Mouse (Mus musculus): ENCODE measurements around the gene Nxt2.
"Not testable (repeated sequence)": the region's sequence is repeated elsewhere in the genome, so short reads cannot be mapped to it uniquely, and the experiment has no call there.

Nxt2 gene

GRCm38 (mm10) chrX:142226542-142226941 lies at the start of gene Nxt2:
Gene Nxt2, plus strand, starts transcription at chrX:142226770.
- DNase-seq (ENCODE audit: low spot score in 2 of 2), result no peak

GRCm38 (mm10) chrX:142176981-142177380 lies 49.6 kb upstream of the Nxt2 start:
- no peak for DNase-seq (ENCODE audit: low spot score in 2 of 2)

- no peak for DNase-seq (ENCODE audit: low spot score in 2 of 2)
These were observed 44.5 kb upstream of the Nxt2 start for GRCm38 (mm10) chrX:142182026-142182425.

- DNase-seq (ENCODE audit: low spot score in 2 of 2), result no peak
These were observed 37.4 kb upstream of the Nxt2 start for GRCm38 (mm10) chrX:142189023-142189703.

- DNase-seq (ENCODE audit: low spot score in 2 of 2), result no peak
These were observed 36.2 kb upstream of the Nxt2 start for GRCm38 (mm10) chrX:142190355-142190754.

- no peak for DNase-seq (ENCODE audit: low spot score in 2 of 2)
These were observed 32.1 kb upstream of the Nxt2 start for GRCm38 (mm10) chrX:142194420-142194819.

- no peak for DNase-seq (ENCODE audit: low spot score in 2 of 2)
These were observed 31.0 kb upstream of the Nxt2 start for GRCm38 (mm10) chrX:142195551-142195950.

- no peak for DNase-seq (ENCODE audit: low spot score in 2 of 2)
These were observed 29.7 kb upstream of the Nxt2 start, which contains the start of gene Gucy2f for GRCm38 (mm10) chrX:142196831-142197230. Gene Gucy2f, minus strand, starts transcription at chrX:142196931.

GRCm38 (mm10) chrX:142200295-142200694 lies 26.3 kb upstream of the Nxt2 start:
- DNase-seq (ENCODE audit: low spot score in 2 of 2), result no peak

- peak in 1 of 2 experiments; percentile 4 for DNase-seq (ENCODE audit: low spot score in 2 of 2)
These were observed 956 bp downstream of the Nxt2 start for GRCm38 (mm10) chrX:142227398-142228054.

GRCm38 (mm10) chrX:142228055-142228768 lies 1.6 kb downstream of the Nxt2 start:
- peak; percentile 32 to 34 for DNase-seq (ENCODE audit: low spot score in 2 of 2)

- no peak for DNase-seq (ENCODE audit: low spot score in 2 of 2)
These were observed 2.2 kb downstream of the Nxt2 start for GRCm38 (mm10) chrX:142228769-142229158.

GRCm38 (mm10) chrX:142236146-142236545 lies 9.6 kb downstream of the Nxt2 start:
- not testable (repeated sequence) for DNase-seq (ENCODE audit: low spot score in 2 of 2)

GRCm38 (mm10) chrX:142237101-142237500 lies 10.5 kb downstream of the Nxt2 start:
- no peak for DNase-seq (ENCODE audit: low spot score in 2 of 2)

- no peak for DNase-seq (ENCODE audit: low spot score in 2 of 2)
These were observed 19.2 kb downstream of the Nxt2 start for GRCm38 (mm10) chrX:142245682-142246327.

GRCm38 (mm10) chrX:142250008-142250736 lies 23.6 kb downstream of the Nxt2 start:
- DNase-seq (ENCODE audit: low spot score in 2 of 2), result no peak

GRCm38 (mm10) chrX:142276031-142276430 lies 49.5 kb downstream of the Nxt2 start:
- DNase-seq (ENCODE audit: low spot score in 2 of 2), result no peak

GRCm38 (mm10) chrX:142276573-142276972 lies 50.0 kb downstream of the Nxt2 start:
- no peak for DNase-seq (ENCODE audit: low spot score in 2 of 2)

GRCm38 (mm10) chrX:142285905-142286304 lies 59.3 kb downstream of the Nxt2 start:
- DNase-seq (ENCODE audit: low spot score in 2 of 2), result no peak

All from spleen, postnatal 14 days (tissue).